Mouse (Mus musculus) spleen, adult 2 months (tissue): ENCODE data around the gene Wdsub1. TPM values are rescaled to one million over a fixed set of nuclear protein-coding genes. Genes with fewer than 3 reads are reported as not detected.

Experiments used
- DNase-seq, 2 experiments: peaks; one replicate each; pipeline versions ENCODE4 v3.0.0 to v3.0.0-alpha.2; 2012 to 2021; ENCODE audit warnings: low spot score in 2 of 2, low read depth in 1 of 2
- H3K27ac ChIP-seq: fragments of 200-500 bp; 2 replicates; pipeline ENCODE4 v1.5.1; 2012; ENCODE audit warnings: low read length, inconsistent platforms; ENCODE audit not compliant: insufficient read depth
- H3K27me3 ChIP-seq: fragments of 200-500 bp; 2 replicates; pipeline ENCODE4 v1.6.1; 2012; ENCODE audit warnings: mild to moderate bottlenecking, moderate library complexity, low read length, inconsistent platforms; ENCODE audit not compliant: control insufficient read depth, insufficient read depth
- H3K36me3 ChIP-seq: fragments of 200-500 bp; 2 replicates; pipeline ENCODE4 v1.6.1; 2012; ENCODE audit warnings: mild to moderate bottlenecking, low read length, inconsistent platforms; ENCODE audit not compliant: control insufficient read depth, insufficient read depth
- H3K4me1 ChIP-seq: fragments of 200-500 bp; 2 replicates; pipeline ENCODE4 v1.6.1; 2011; ENCODE audit warnings: inconsistent platforms; ENCODE audit not compliant: control insufficient read depth, insufficient read depth, insufficient read length
- H3K4me3 ChIP-seq: fragments of 200-500 bp; 2 replicates; pipeline ENCODE4 v1.5.1; 2011; ENCODE audit warnings: mild to moderate bottlenecking, inconsistent platforms; ENCODE audit not compliant: insufficient read depth, insufficient read length; ENCODE audit errors: extremely low read depth
- CTCF ChIP-seq: fragments of 200-500 bp; IDR thresholded peaks from 2 replicates; pipeline ENCODE4 v1.5.1; 2011; ENCODE audit warnings: mild to moderate bottlenecking, inconsistent platforms; ENCODE audit not compliant: insufficient read depth, insufficient read length, insufficient replicate concordance; ENCODE audit errors: extremely low read depth
- POLR2A ChIP-seq: fragments of 200-500 bp; IDR thresholded peaks from 2 replicates; pipeline ENCODE4 v1.6.1; 2011; ENCODE audit warnings: low read depth, low read length, inconsistent platforms
- WGBS: fragments of 180-500 bp; shearing (Covaris S2); methylation state at CpG from one replicate; pipeline ENCODE4 v1.1.7; 2018; 5-methylcytosine and 5-hydroxymethylcytosine counted together
- polyA plus RNA-seq: library from polyadenylated mRNA; depleted of rRNA; stranded (reverse); fragments of >200 nt; gene quantifications from 2 replicates; pipeline ENCODE4 v1.2.3, GENCODE M21; 2012

Wdsub1 gene
- polyA plus RNA-seq, 1 experiment, result 27.9 TPM

DNA sequence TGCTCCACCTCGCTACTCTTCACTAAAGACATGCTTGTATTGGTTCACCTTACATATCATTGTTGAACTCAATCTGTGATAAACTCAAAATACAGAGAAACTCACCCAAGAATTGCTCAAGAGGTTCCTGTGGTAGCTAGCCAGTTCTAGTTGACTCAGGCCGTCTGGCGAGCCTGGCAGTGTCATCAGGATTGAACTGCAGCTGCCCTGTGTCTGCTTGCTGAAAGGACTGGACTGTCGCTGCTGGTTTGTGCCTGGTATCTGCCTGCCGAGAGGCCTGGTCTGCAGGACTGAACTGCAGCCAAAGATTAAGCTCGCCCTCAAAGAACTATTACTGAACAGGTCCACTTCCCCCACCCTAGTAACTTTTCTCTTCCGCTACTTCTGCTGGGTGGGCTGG, 14.0 kb upstream of the Wdsub1 start:
- 88% methylated on average over 7 of the region's 7 CpGs for WGBS
- Histone ChIP-seq H3K27ac (no peak overlapping the region), H3K27me3 (no peaks in the 10 kb centered on the region), H3K4me1 (no peaks in the 10 kb centered on the region), H3K4me3 (no peak overlapping the region), H3K36me3 (peaks cover 21% of the 10 kb centered on the region)
- no peak for DNase-seq
- no peak for TF ChIP-seq CTCF
- no peak for TF ChIP-seq POLR2A

- DNase-seq, result no peak
- H3K4me3 ChIP-seq, result no peak overlapping the region
- 71% methylated on average over 6 of the region's 6 CpGs for WGBS
- no peaks in the 10 kb centered on the region for H3K27me3 ChIP-seq
- H3K36me3 ChIP-seq, result 0 out of 2 replicates have a peak, but pooled peaks cover 2% of the 10 kb centered on the region
- no peak for TF ChIP-seq POLR2A
- TF ChIP-seq CTCF, result no peak
- H3K4me1 ChIP-seq, result no peaks in the 10 kb centered on the region
- H3K27ac ChIP-seq, result no peak overlapping the region
Observed at GRCm38 (mm10) chr2:59889699-59890098, 7.3 kb upstream of the Wdsub1 start.

DNA sequence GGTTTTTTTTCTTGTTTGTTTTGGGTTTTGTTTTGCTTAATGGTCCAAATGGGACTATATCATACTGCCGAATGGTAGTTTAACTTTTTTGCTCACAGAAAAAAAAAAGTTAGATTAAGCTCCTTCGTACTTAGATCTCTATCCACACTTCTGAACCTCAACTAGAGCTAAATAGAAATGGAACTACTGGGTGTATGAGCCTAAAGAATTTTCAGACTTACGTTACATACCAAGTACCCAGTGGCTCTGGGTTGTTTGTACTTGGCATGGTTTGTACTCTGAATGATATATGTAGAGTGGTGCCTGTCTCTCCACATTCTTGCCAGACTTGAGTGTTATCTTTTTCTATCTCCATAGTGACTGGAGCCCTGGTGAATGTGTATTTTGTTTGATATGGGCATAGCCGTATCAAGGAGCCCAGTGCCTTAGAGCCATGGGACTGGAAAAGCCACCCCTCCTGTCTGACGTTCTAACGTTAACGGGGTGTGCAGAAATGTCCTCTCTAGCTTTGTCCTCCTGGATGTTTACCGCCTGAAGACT, 421 bp upstream of the Wdsub1 start:
- WGBS, result 46% methylated on average over 8 of the region's 8 CpGs
- H3K4me1 ChIP-seq, result no peaks in the 10 kb centered on the region
- no peak overlapping the region for H3K27ac ChIP-seq
- H3K27me3 ChIP-seq, result no peaks in the 10 kb centered on the region
- no peaks in the 10 kb centered on the region for H3K36me3 ChIP-seq
- TF ChIP-seq POLR2A (no peak), CTCF (no peak)
- no peak for DNase-seq
- 0 out of 2 replicates have a peak overlapping the region, but pooled peaks have one; percentile 95 for H3K4me3 ChIP-seq

GRCm38 (mm10) chr2:59881404-59881803, 987 bp downstream of the Wdsub1 start:
- Histone ChIP-seq H3K4me1 (no peaks in the 10 kb centered on the region), H3K36me3 (no peaks in the 10 kb centered on the region), H3K4me3 (no peak overlapping the region), H3K27me3 (no peaks in the 10 kb centered on the region), H3K27ac (no peak overlapping the region)
- 30% methylated on average over 6 of the region's 6 CpGs for WGBS
- TF ChIP-seq POLR2A (no peak), CTCF (no peak)
- no peak for DNase-seq

- Histone ChIP-seq H3K36me3 (no peaks in the 10 kb centered on the region), H3K27ac (no peak overlapping the region), H3K4me1 (no peaks in the 10 kb centered on the region), H3K4me3 (no peak overlapping the region), H3K27me3 (no peaks in the 10 kb centered on the region)
- TF ChIP-seq CTCF (no peak), POLR2A (no peak)
- no peak for DNase-seq
- 94% methylated on average over 19 of the region's 19 CpGs for WGBS
Observed at GRCm38 (mm10) chr2:59878221-59878620, 4.2 kb downstream of the Wdsub1 start.

DNA sequence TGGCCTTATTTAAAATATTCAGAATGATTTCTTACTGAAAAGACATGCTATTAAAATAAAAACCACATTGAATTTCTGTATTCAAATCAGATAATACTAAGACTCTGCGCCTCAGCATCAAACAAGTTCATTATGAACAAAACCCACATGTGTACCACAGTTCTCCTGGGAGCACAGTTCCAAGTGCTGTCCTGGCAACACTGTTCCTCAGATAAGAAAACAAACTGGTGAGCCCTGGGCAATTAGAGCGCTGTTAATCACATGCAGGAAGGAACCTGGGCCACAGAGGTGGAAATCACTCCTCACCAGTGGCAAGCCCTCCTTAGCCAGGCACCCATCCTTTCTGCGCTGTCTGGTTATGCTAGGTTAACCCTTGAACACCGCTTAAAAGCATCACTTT, 5.1 kb downstream of the Wdsub1 start:
- WGBS, result 46% methylated on average over 4 of the region's 4 CpGs
- no peak for DNase-seq
- Histone ChIP-seq H3K36me3 (no peaks in the 10 kb centered on the region), H3K4me3 (no peak overlapping the region), H3K27ac (no peak overlapping the region), H3K4me1 (no peaks in the 10 kb centered on the region), H3K27me3 (no peaks in the 10 kb centered on the region)
- TF ChIP-seq POLR2A, result no peak

DNA sequence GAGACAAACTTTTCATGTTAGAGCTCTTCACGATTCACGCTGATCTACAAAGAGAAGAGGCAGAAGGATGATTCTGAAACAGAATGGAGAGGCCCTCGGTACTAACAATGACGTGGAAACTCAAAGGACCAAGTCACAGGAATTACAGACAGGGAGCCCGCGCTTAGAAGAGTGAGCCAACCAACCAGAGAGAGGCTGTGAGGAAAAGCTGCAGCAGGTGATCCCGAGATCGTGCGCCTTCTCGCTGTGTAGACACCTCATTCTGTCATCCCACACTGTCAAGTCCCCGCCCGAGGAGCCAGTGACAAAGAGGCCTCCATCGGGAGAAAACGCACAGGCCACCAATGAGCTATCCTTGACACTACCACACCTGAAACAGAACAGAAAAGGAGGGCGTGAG, 5.9 kb downstream of the Wdsub1 start:
- Histone ChIP-seq H3K4me1 (no peaks in the 10 kb centered on the region), H3K36me3 (no peaks in the 10 kb centered on the region), H3K4me3 (no peak overlapping the region), H3K27ac (no peak overlapping the region), H3K27me3 (no peaks in the 10 kb centered on the region)
- TF ChIP-seq CTCF (no peak), POLR2A (no peak)
- WGBS, result 95% methylated on average over 15 of the region's 15 CpGs
- no peak for DNase-seq
